Mouse (Mus musculus) limb, embryonic 13.5 days (tissue): ENCODE data around the gene Thrb. TPM values are rescaled to one million over a fixed set of nuclear protein-coding genes. Genes with fewer than 3 reads are reported as not detected.

Source experiments
- ATAC-seq: fragments of 200-750 bp; cut with Nextera tagmentation; 2 replicates; pipeline ENCODE4 v1.8.0; 2017; ENCODE audit warnings: low read depth, moderate number of reproducible peaks, moderate TSS enrichment; ENCODE audit not compliant: low FRiP score
- H3K27ac ChIP-seq: fragments of 300-500 bp; sonication (generic); 2 replicates; pipeline ENCODE4 v1.5.1; 2015; ENCODE audit warnings: inconsistent platforms, mild to moderate bottlenecking, moderate library complexity
- H3K27me3 ChIP-seq: fragments of 300-500 bp; sonication (generic); 2 replicates; pipeline ENCODE4 v1.6.1; 2015; ENCODE audit warnings: mild to moderate bottlenecking, inconsistent platforms
- H3K36me3 ChIP-seq: fragments of 300-500 bp; sonication (generic); 2 replicates; pipeline ENCODE4 v1.6.1; 2015; ENCODE audit warnings: inconsistent platforms, mild to moderate bottlenecking, moderate library complexity
- H3K4me1 ChIP-seq: fragments of 300-500 bp; sonication (generic); 2 replicates; pipeline ENCODE4 v1.6.1; 2015; ENCODE audit warnings: inconsistent platforms
- H3K4me2 ChIP-seq: fragments of 300-500 bp; sonication (generic); replicated peaks from 2 replicates; pipeline ENCODE4 v1.6.1; 2015; ENCODE audit warnings: inconsistent platforms, mild to moderate bottlenecking, moderate library complexity
- H3K4me3 ChIP-seq: fragments of 300-500 bp; sonication (generic); 2 replicates; pipeline ENCODE4 v1.5.1; 2015; ENCODE audit warnings: moderate library complexity, mild to moderate bottlenecking, inconsistent platforms
- H3K9ac ChIP-seq: fragments of 300-500 bp; sonication (generic); 2 replicates; pipeline ENCODE4 v1.6.1; 2015; ENCODE audit warnings: mild to moderate bottlenecking, inconsistent platforms
- H3K9me3 ChIP-seq: fragments of 300-500 bp; sonication (generic); 2 replicates; pipeline ENCODE4 v1.6.1; 2016; ENCODE audit warnings: inconsistent platforms
- WGBS: fragments of 180-500 bp; shearing (Covaris S2); methylation state at CpG from one replicate; pipeline ENCODE4 v1.1.7; 2015; 5-methylcytosine and 5-hydroxymethylcytosine counted together
- polyA plus RNA-seq: library from polyadenylated mRNA; unstranded; fragments of >200 nt; fragmentation: Nextera tagmentation; extraction: Ambion mirVana; gene quantifications from 2 replicates; pipeline ENCODE4 v1.2.1, GENCODE M21; 2015

The Thrb gene
- polyA plus RNA-seq = 1.2 and 1.3 TPM in 2 replicates

- Histone ChIP-seq H3K36me3 (no peaks in the 10 kb centered on the region), H3K4me3 (peak within 1 kb of the TSS; percentile 73), H3K4me1 (peaks cover 16% of the 10 kb centered on the region), H3K4me2 (peak within 1 kb of the TSS; percentile 99), H3K9ac (peak within 1 kb of the TSS; percentile 69), H3K9me3 (no peaks in the 10 kb centered on the region), H3K27ac (no peak within 1 kb of the TSS), H3K27me3 (peaks cover 39% of the 10 kb centered on the region)
- ATAC-seq = 0 out of 2 replicates have a peak, but pooled peaks have one; percentile 3
- WGBS = 1% methylated on average over 23 of the region's 23 CpGs
These were observed at the start of gene Thrb for GRCm38 (mm10) chr14:17659686-17660328. Gene Thrb (plus strand): TSS chr14:17660261.

GRCm38 (mm10) chr14:17621671-17622070 is 38.4 kb upstream of the Thrb start:
- 76% methylated on average over 3 of the region's 3 CpGs for WGBS
- no peak overlapping the region for H3K4me3 ChIP-seq
- H3K36me3 ChIP-seq = no peaks in the 10 kb centered on the region
- no peak for ATAC-seq
- H3K4me2 ChIP-seq = no peak overlapping the region
- no peaks in the 10 kb centered on the region for H3K27me3 ChIP-seq
- H3K9me3 ChIP-seq = no peaks in the 10 kb centered on the region
- no peak overlapping the region for H3K9ac ChIP-seq
- H3K27ac ChIP-seq = no peak overlapping the region
- no peaks in the 10 kb centered on the region for H3K4me1 ChIP-seq

GRCm38 (mm10) chr14:17623936-17624335 is 36.1 kb upstream of the Thrb start:
- H3K36me3 ChIP-seq = no peaks in the 10 kb centered on the region
- WGBS = 64% methylated on average over 2 of the region's 2 CpGs
- H3K4me2 ChIP-seq = no peak overlapping the region

GRCm38 (mm10) chr14:17629215-17629614 is 30.8 kb upstream of the Thrb start:
- 23% methylated on average over 5 of the region's 5 CpGs for WGBS
- H3K27ac ChIP-seq = no peak overlapping the region

More at GRCm38 (mm10) chr14:17623936-17624335, 36.1 kb upstream of the Thrb start:
- ATAC-seq = no peak
- no peaks in the 10 kb centered on the region for H3K27me3 ChIP-seq
- no peak overlapping the region for H3K9ac ChIP-seq
- H3K9me3 ChIP-seq = no peaks in the 10 kb centered on the region
- H3K27ac ChIP-seq = no peak overlapping the region
- H3K4me1 ChIP-seq = no peaks in the 10 kb centered on the region
- H3K4me3 ChIP-seq = no peak overlapping the region

GRCm38 (mm10) chr14:17632887-17633522 is 27.1 kb upstream of the Thrb start:
- 5% methylated on average over 19 of the region's 19 CpGs for WGBS
- no peaks in the 10 kb centered on the region for H3K36me3 ChIP-seq
- H3K4me3 ChIP-seq = peak overlapping the region; percentile 17
- H3K27ac ChIP-seq = no peak overlapping the region
- H3K9me3 ChIP-seq = no peaks in the 10 kb centered on the region
- H3K27me3 ChIP-seq = no peaks in the 10 kb centered on the region
- H3K4me1 ChIP-seq = peaks cover 6% of the 10 kb centered on the region; the same call in 1 of the 2 replicates
- no peak overlapping the region for H3K9ac ChIP-seq
- H3K4me2 ChIP-seq = peak overlapping the region; percentile 57
- ATAC-seq = peak; percentile 66

More at GRCm38 (mm10) chr14:17629215-17629614, 30.8 kb upstream of the Thrb start:
- ATAC-seq = no peak
- Histone ChIP-seq H3K27me3 (no peaks in the 10 kb centered on the region), H3K4me2 (no peak overlapping the region), H3K4me1 (peaks cover 6% of the 10 kb centered on the region; the same call in 1 of the 2 replicates), H3K4me3 (no peak overlapping the region), H3K9ac (no peak overlapping the region), H3K36me3 (no peaks in the 10 kb centered on the region), H3K9me3 (no peaks in the 10 kb centered on the region)

- no peak overlapping the region for H3K4me3 ChIP-seq
- no peak overlapping the region for H3K4me2 ChIP-seq
- WGBS = 70% methylated on average over 3 of the region's 3 CpGs
- no peaks in the 10 kb centered on the region for H3K36me3 ChIP-seq
- no peak for ATAC-seq
- H3K4me1 ChIP-seq = peaks cover 6% of the 10 kb centered on the region; the same call in 1 of the 2 replicates
- no peaks in the 10 kb centered on the region for H3K27me3 ChIP-seq
- H3K9me3 ChIP-seq = no peaks in the 10 kb centered on the region
- H3K27ac ChIP-seq = no peak overlapping the region
- H3K9ac ChIP-seq = no peak overlapping the region
These were observed 23.1 kb upstream of the Thrb start for GRCm38 (mm10) chr14:17636971-17637370.

GRCm38 (mm10) chr14:17641770-17642169 is 18.3 kb upstream of the Thrb start:
- WGBS = 64% methylated on average over 3 of the region's 3 CpGs
- no peak for ATAC-seq
- H3K4me1 ChIP-seq = no peaks in the 10 kb centered on the region
- no peak overlapping the region for H3K9ac ChIP-seq
- H3K27me3 ChIP-seq = no peaks in the 10 kb centered on the region
- no peaks in the 10 kb centered on the region for H3K36me3 ChIP-seq
- H3K4me2 ChIP-seq = no peak overlapping the region
- no peak overlapping the region for H3K4me3 ChIP-seq
- H3K27ac ChIP-seq = no peak overlapping the region
- no peaks in the 10 kb centered on the region for H3K9me3 ChIP-seq

- Histone ChIP-seq H3K4me3 (no peak overlapping the region), H3K9me3 (no peaks in the 10 kb centered on the region), H3K27me3 (peaks cover 5% of the 10 kb centered on the region), H3K4me1 (peaks cover 10% of the 10 kb centered on the region), H3K9ac (no peak overlapping the region), H3K4me2 (no peak overlapping the region), H3K27ac (no peak overlapping the region), H3K36me3 (no peaks in the 10 kb centered on the region)
- no peak for ATAC-seq
- WGBS = 85% methylated on average over 5 of the region's 5 CpGs
These were observed 5.0 kb upstream of the Thrb start for GRCm38 (mm10) chr14:17655084-17655483.

- peak overlapping the region; percentile 73 for H3K4me3 ChIP-seq
- H3K9me3 ChIP-seq = no peaks in the 10 kb centered on the region
- peaks cover 39% of the 10 kb centered on the region for H3K27me3 ChIP-seq
- peak; percentile 71 for ATAC-seq
- no peaks in the 10 kb centered on the region for H3K36me3 ChIP-seq
- H3K27ac ChIP-seq = no peak overlapping the region
- WGBS = 0% methylated on average over 10 of the region's 10 CpGs
- no peak overlapping the region for H3K9ac ChIP-seq
- H3K4me1 ChIP-seq = peaks cover 16% of the 10 kb centered on the region
- peak overlapping the region; percentile 99 for H3K4me2 ChIP-seq
These were observed 1.0 kb upstream of the Thrb start for GRCm38 (mm10) chr14:17659031-17659430.

GRCm38 (mm10) chr14:17660329-17661099 is 453 bp downstream of the Thrb start:
- Histone ChIP-seq H3K27me3 (peaks cover 39% of the 10 kb centered on the region), H3K4me1 (peaks cover 16% of the 10 kb centered on the region), H3K36me3 (no peaks in the 10 kb centered on the region), H3K4me2 (peak overlapping the region; percentile 99), H3K4me3 (peak overlapping the region; percentile 73), H3K9me3 (no peaks in the 10 kb centered on the region), H3K9ac (peak overlapping the region; percentile 69), H3K27ac (no peak overlapping the region)
- peak; percentile 88 for ATAC-seq
- under 1% methylated on average over 80 of the region's 82 CpGs for WGBS

- Histone ChIP-seq H3K4me2 (peak overlapping the region; percentile 99), H3K36me3 (no peaks in the 10 kb centered on the region), H3K9me3 (no peaks in the 10 kb centered on the region), H3K4me1 (peaks cover 16% of the 10 kb centered on the region), H3K27ac (no peak overlapping the region), H3K27me3 (peaks cover 39% of the 10 kb centered on the region), H3K9ac (peak overlapping the region; percentile 69), H3K4me3 (peak overlapping the region; percentile 73)
- WGBS = 0% methylated on average over 16 of the region's 16 CpGs
- ATAC-seq = 0 out of 2 replicates have a peak, but pooled peaks have one; percentile 8
These were observed 1.1 kb downstream of the Thrb start for GRCm38 (mm10) chr14:17661100-17661521.

GRCm38 (mm10) chr14:17662087-17662486 is 2.0 kb downstream of the Thrb start:
- no peaks in the 10 kb centered on the region for H3K9me3 ChIP-seq
- ATAC-seq = no peak
- H3K27ac ChIP-seq = no peak overlapping the region
- H3K36me3 ChIP-seq = no peaks in the 10 kb centered on the region
- no peak overlapping the region for H3K4me3 ChIP-seq
- 39% methylated on average over 5 of the region's 5 CpGs for WGBS
- H3K4me2 ChIP-seq = no peak overlapping the region
- peaks cover 39% of the 10 kb centered on the region for H3K27me3 ChIP-seq
- H3K9ac ChIP-seq = no peak overlapping the region
- peaks cover 16% of the 10 kb centered on the region for H3K4me1 ChIP-seq
